Mouse (Mus musculus) kidney, adult 2 months (tissue): Measurements from ENCODE around the gene Gstm2.

Experiments
- CTCF ChIP-seq: fragments of 200-500 bp; conservative IDR thresholded peaks from 2 replicates; pipeline ENCODE4 v1.5.1; 2011; ENCODE audit warnings: low read depth, mild to moderate bottlenecking, control low read depth, low read length, moderate library complexity, mixed read lengths; ENCODE audit not compliant: insufficient read depth, insufficient read length
- POLR2A ChIP-seq: fragments of 200-500 bp; IDR thresholded peaks from one replicate; pipeline ENCODE4 v1.6.1; 2011; ENCODE audit warnings: low read depth, low read length, control low read depth

DNA sequence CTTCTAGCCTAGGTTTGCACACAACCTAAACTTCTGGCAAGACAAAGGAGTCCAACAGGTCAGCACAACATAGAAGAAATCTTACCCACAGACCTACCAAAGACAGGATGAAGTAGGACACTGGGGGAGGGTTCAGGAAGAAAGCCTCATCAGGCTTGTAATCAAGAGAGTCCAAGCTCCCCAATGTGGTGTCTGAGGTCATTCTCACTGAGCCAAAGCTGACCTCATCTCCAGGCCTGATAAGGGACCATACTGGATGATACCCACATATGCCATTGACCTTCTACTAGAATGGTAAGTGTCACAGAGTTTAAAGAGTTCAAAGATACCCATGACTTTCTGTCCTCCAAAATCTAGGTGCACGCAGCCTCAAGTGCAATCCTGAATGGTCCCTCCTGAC lies 12.0 kb downstream of the Gstm2 start:
- TF ChIP-seq CTCF (no peak), POLR2A (no peak)
